Mouse (Mus musculus) kidney, postnatal 0 days (tissue): ENCODE results near the gene Skil. TPM values are rescaled to one million over a fixed set of nuclear protein-coding genes. Genes with fewer than 3 reads are reported as not detected.

Source experiments
- ATAC-seq: fragments of 200-750 bp; cut with Nextera tagmentation; replicated peaks from 2 replicates; pipeline ENCODE4 v1.8.0; 2017; ENCODE audit warnings: low read depth, moderate number of reproducible peaks, moderate TSS enrichment, moderate library complexity; ENCODE audit not compliant: low FRiP score
- DNase-seq: peaks from one replicate; pipeline ENCODE4 v3.0.0-alpha.2; 2016; ENCODE audit warnings: low spot score
- H3K27ac ChIP-seq: fragments of 300-500 bp; sonication (generic); 2 replicates; pipeline ENCODE4 v1.5.1; 2014; ENCODE audit warnings: mild to moderate bottlenecking
- H3K27me3 ChIP-seq: fragments of 300-500 bp; sonication (generic); 2 replicates; pipeline ENCODE4 v1.6.1; 2014; ENCODE audit warnings: low read length, mixed read lengths; ENCODE audit not compliant: insufficient read depth
- H3K36me3 ChIP-seq: fragments of 300-500 bp; sonication (generic); 2 replicates; pipeline ENCODE4 v1.6.1; 2014; ENCODE audit warnings: low read length, mixed read lengths; ENCODE audit not compliant: insufficient read depth
- H3K4me1 ChIP-seq: fragments of 300-500 bp; sonication (generic); replicated peaks from 2 replicates; pipeline ENCODE4 v1.6.1; 2014; ENCODE audit warnings: antibody characterized with exemption, low read length, mixed read lengths; ENCODE audit not compliant: insufficient read depth
- H3K4me2 ChIP-seq: fragments of 300-500 bp; sonication (generic); 2 replicates; pipeline ENCODE4 v1.6.1; 2014; ENCODE audit warnings: mild to moderate bottlenecking, low read length, moderate library complexity, mixed read lengths
- H3K4me3 ChIP-seq: fragments of 300-500 bp; sonication (generic); replicated peaks from 2 replicates; pipeline ENCODE4 v1.5.1; 2014; ENCODE audit warnings: low read depth, low read length
- H3K9ac ChIP-seq: fragments of 300-500 bp; sonication (generic); 2 replicates; pipeline ENCODE4 v1.6.1; 2014; ENCODE audit warnings: low read depth, low read length
- H3K9me3 ChIP-seq: fragments of 300-500 bp; sonication (generic); replicated peaks from 2 replicates; pipeline ENCODE4 v1.6.1; 2016; ENCODE audit warnings: low read length, inconsistent platforms, mixed read lengths
- CTCF ChIP-seq: IDR thresholded peaks from 2 replicates; pipeline ENCODE4 v1.5.1; 2016; ENCODE audit warnings: antibody characterized with exemption, low read depth, mild to moderate bottlenecking, moderate library complexity
- WGBS: fragments of 180-500 bp; shearing (Covaris S2); extraction: QIAGEN DNeasy Blood & Tissue Kit; methylation state at CpG from one replicate; pipeline ENCODE4 v1.1.7; 2014; 5-methylcytosine and 5-hydroxymethylcytosine counted together
- polyA plus RNA-seq: library from polyadenylated mRNA; unstranded; fragments of >200 nt; fragmentation: Nextera tagmentation; extraction: Ambion mirVana; gene quantifications from 2 replicates; pipeline ENCODE4 v1.2.1, GENCODE M21; 2015

Gene Skil
- polyA plus RNA-seq, 1 experiment from 2014 or later, result 20.7 TPM

DNA sequence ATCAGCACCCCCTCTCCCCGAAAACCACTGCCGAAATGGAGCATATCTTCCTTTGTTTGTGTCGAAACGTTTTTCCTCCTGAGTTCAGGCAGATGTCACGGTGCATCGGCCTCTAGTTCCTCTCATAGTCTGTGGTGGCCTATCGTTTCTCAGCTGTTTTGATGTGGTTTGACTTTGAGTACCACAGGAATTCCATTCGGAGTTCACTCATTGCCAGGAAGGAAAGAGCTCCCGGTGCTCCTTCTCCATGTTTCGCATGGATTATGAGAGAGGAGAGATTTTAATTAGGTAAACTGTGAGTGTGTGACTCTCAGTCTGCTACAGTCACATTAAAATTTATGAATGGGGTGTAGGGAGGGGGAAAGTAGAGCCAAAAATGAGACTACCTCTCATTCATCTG lies 65.2 kb downstream of the Skil start:
- Histone ChIP-seq H3K4me2 (no peak overlapping the region), H3K4me1 (no peaks in the 10 kb centered on the region), H3K9ac (no peak overlapping the region), H3K27me3 (no peaks in the 10 kb centered on the region), H3K36me3 (no peaks in the 10 kb centered on the region), H3K9me3 (no peaks in the 10 kb centered on the region), H3K27ac (no peak overlapping the region), H3K4me3 (no peak overlapping the region)
- no peak for ATAC-seq
- WGBS, result 56% methylated on average over 10 of the region's 10 CpGs
- peak; percentile 29 for DNase-seq
- no peak for TF ChIP-seq CTCF

GRCm38 (mm10) chr3:31161336-31161735 lies 66.5 kb downstream of the Skil start:
- Histone ChIP-seq H3K36me3 (no peaks in the 10 kb centered on the region), H3K27me3 (no peaks in the 10 kb centered on the region)

DNA sequence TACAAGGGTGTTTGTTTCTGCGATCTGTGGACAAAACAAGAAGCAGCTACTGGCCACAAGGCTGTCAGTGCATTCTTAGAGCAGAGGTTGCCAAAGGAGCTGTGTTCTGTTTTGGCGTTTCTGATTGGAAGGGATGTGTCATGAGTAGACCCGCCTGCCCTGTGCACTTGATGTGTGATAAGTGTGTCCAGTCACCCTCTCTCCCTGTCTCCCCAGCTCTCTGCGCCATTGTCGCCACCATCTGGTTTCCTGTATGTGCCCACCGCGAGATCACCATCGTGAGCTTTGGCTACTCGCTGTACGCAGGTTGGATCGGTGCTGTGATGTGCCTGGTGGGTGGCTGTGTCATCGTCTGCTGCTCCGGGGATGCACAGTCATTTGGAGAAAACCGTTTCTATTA lies 68.0 kb downstream of the Skil start:
- Histone ChIP-seq H3K36me3 (no peaks in the 10 kb centered on the region), H3K9me3 (no peaks in the 10 kb centered on the region), H3K27me3 (no peaks in the 10 kb centered on the region), H3K4me3 (no peak overlapping the region), H3K4me1 (no peaks in the 10 kb centered on the region), H3K4me2 (no peak overlapping the region), H3K27ac (no peak overlapping the region), H3K9ac (no peak overlapping the region)
- DNase-seq (no peak), ATAC-seq (no peak)
- 95% methylated on average over 14 of the region's 14 CpGs for WGBS
- TF ChIP-seq CTCF, result no peak

More at GRCm38 (mm10) chr3:31161336-31161735, 66.5 kb downstream of the Skil start:
- no peak for DNase-seq
- no peak for TF ChIP-seq CTCF
- 42% methylated on average over 6 of the region's 6 CpGs for WGBS
- Histone ChIP-seq H3K4me2 (no peak overlapping the region), H3K4me1 (no peaks in the 10 kb centered on the region), H3K27ac (no peak overlapping the region), H3K4me3 (no peak overlapping the region), H3K9me3 (no peaks in the 10 kb centered on the region), H3K9ac (no peak overlapping the region)
- ATAC-seq, result no peak

DNA sequence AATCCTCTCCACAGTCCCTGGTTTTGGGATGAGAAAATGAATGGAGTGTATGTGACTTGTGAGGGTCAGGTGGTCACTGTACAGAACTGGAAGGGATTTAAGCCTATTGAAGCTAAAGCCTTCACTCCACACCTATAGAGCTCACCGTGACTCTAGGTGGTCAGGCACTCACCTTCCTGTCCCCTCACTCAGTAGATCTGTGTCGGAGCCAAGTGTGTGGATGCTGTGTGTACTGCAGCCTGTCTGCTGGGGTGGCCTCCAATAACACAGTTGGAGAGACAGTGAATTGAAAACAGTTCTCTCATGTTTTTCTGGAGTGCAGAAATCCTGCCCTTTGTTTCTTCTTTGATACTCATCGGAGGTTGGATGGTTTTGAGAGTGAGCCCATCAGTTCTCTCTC lies 70.9 kb downstream of the Skil start:
- H3K4me3 ChIP-seq, result no peak overlapping the region
- DNase-seq, result no peak
- no peaks in the 10 kb centered on the region for H3K4me1 ChIP-seq
- H3K27ac ChIP-seq, result no peak overlapping the region
- no peaks in the 10 kb centered on the region for H3K27me3 ChIP-seq
- no peak for ATAC-seq
- WGBS, result 81% methylated on average over 3 of the region's 3 CpGs
- H3K4me2 ChIP-seq, result no peak overlapping the region
- H3K36me3 ChIP-seq, result no peaks in the 10 kb centered on the region
- no peak overlapping the region for H3K9ac ChIP-seq
- H3K9me3 ChIP-seq, result no peaks in the 10 kb centered on the region
- TF ChIP-seq CTCF, result no peak

- H3K4me1 ChIP-seq, result no peaks in the 10 kb centered on the region
- DNase-seq (peak; percentile 66), ATAC-seq (no peak)
- peak overlapping the region; percentile 40; the same call in 1 of the 2 replicates for H3K27ac ChIP-seq
- H3K9me3 ChIP-seq, result no peaks in the 10 kb centered on the region
- H3K4me3 ChIP-seq, result no peak overlapping the region
- WGBS, result 63% methylated on average over 12 of the region's 12 CpGs
- H3K27me3 ChIP-seq, result no peaks in the 10 kb centered on the region
- no peak for TF ChIP-seq CTCF
- H3K9ac ChIP-seq, result no peak overlapping the region
- no peak overlapping the region for H3K4me2 ChIP-seq
- no peaks in the 10 kb centered on the region for H3K36me3 ChIP-seq
These were observed 71.6 kb downstream of the Skil start for GRCm38 (mm10) chr3:31166365-31166871.

Other genes with a start within 250 kb of the Skil start
- 23.8 and 24.2 TPM in 2 replicates for gene Gpr160, start 239.1 kb upstream of the Skil start, polyA plus RNA-seq
- 4.5 and 4.7 TPM in 2 replicates for gene Phc3, start 125.6 kb upstream of the Skil start, polyA plus RNA-seq
- gene Prkci, start 99.3 kb upstream of the Skil start, polyA plus RNA-seq, result 29.5 and 31.6 TPM in 2 replicates
- gene Cldn11, start 54.9 kb downstream of the Skil start, polyA plus RNA-seq, result 61.6 and 67.6 TPM in 2 replicates
- 0.01 and 0.03 TPM in 2 replicates for gene Slc7a14, start 215.3 kb downstream of the Skil start, polyA plus RNA-seq